Mouse (Mus musculus): Measurements from ENCODE around the gene Ldha. TPM values are rescaled to one million over a fixed set of nuclear protein-coding genes. Genes with fewer than 3 reads are reported as not detected.

Gene Ldha
- polyA plus RNA-seq, 1 experiment, result 165 TPM

GRCm38 (mm10) chr7:46845211-46845977, 4.1 kb downstream of the Ldha start:
- no peaks in the 10 kb centered on the region for H3K27me3 ChIP-seq (ENCODE audit: control insufficient read depth, insufficient read depth, low read length)
- peak overlapping the region; percentile 96 for H3K4me3 ChIP-seq (ENCODE audit: extremely low read depth, insufficient read depth, insufficient read length)
- H3K27ac ChIP-seq (ENCODE audit: insufficient read depth, low read length), result peak overlapping the region; percentile 97
- peaks cover 17% of the 10 kb centered on the region for H3K36me3 ChIP-seq (ENCODE audit: control insufficient read depth, insufficient read depth, low read length)
- H3K4me1 ChIP-seq (ENCODE audit: control insufficient read depth, insufficient read depth, insufficient read length), result no peaks in the 10 kb centered on the region; the same call in 1 of the 2 replicates
- WGBS, result 1% methylated on average over 51 of the region's 51 CpGs
- peak; percentile 97 for TF ChIP-seq POLR2A (IDR thresholded peaks at IDR 0.05; ENCODE audit: low read depth, low read length)
- TF ChIP-seq CTCF (IDR thresholded peaks at IDR 0.05; ENCODE audit: extremely low read depth, insufficient read depth, insufficient read length, insufficient replicate concordance), result no peak
- DNase-seq (ENCODE audit: low read depth in 1 of 2, low spot score in 2 of 2), result peak; percentile 77 to 92

- peaks cover 19% of the 10 kb centered on the region for H3K36me3 ChIP-seq (ENCODE audit: control insufficient read depth, insufficient read depth, low read length)
- no peaks in the 10 kb centered on the region; the same call in 1 of the 2 replicates for H3K4me1 ChIP-seq (ENCODE audit: control insufficient read depth, insufficient read depth, insufficient read length)
- no peaks in the 10 kb centered on the region for H3K27me3 ChIP-seq (ENCODE audit: control insufficient read depth, insufficient read depth, low read length)
- DNase-seq (ENCODE audit: low read depth in 1 of 2, low spot score in 2 of 2), result peak; percentile 17 to 41
- WGBS, result under 1% methylated on average over 36 of the region's 36 CpGs
- peak overlapping the region; percentile 97 for H3K27ac ChIP-seq (ENCODE audit: insufficient read depth, low read length)
- peak overlapping the region; percentile 96 for H3K4me3 ChIP-seq (ENCODE audit: extremely low read depth, insufficient read depth, insufficient read length)
- TF ChIP-seq POLR2A (IDR thresholded peaks at IDR 0.05; ENCODE audit: low read depth, low read length), result no peak
- TF ChIP-seq CTCF (IDR thresholded peaks at IDR 0.05; ENCODE audit: extremely low read depth, insufficient read depth, insufficient read length, insufficient replicate concordance), result no peak
These were observed 4.8 kb downstream of the Ldha start for GRCm38 (mm10) chr7:46845978-46846485.

- DNase-seq (ENCODE audit: low read depth in 1 of 2, low spot score in 2 of 2), result peak; percentile 48 to 54
- no peaks in the 10 kb centered on the region; the same call in 1 of the 2 replicates for H3K4me1 ChIP-seq (ENCODE audit: control insufficient read depth, insufficient read depth, insufficient read length)
- H3K27ac ChIP-seq (ENCODE audit: insufficient read depth, low read length), result peak overlapping the region; percentile 97
- WGBS, result 1% methylated on average over 28 of the region's 28 CpGs
- peaks cover 26% of the 10 kb centered on the region for H3K36me3 ChIP-seq (ENCODE audit: control insufficient read depth, insufficient read depth, low read length)
- H3K4me3 ChIP-seq (ENCODE audit: extremely low read depth, insufficient read depth, insufficient read length), result peak overlapping the region; percentile 96
- TF ChIP-seq CTCF (IDR thresholded peaks at IDR 0.05; ENCODE audit: extremely low read depth, insufficient read depth, insufficient read length, insufficient replicate concordance) (peak; percentile 28; the same call in 1 of the 2 replicates), POLR2A (IDR thresholded peaks at IDR 0.05; ENCODE audit: low read depth, low read length) (no peak)
- H3K27me3 ChIP-seq (ENCODE audit: control insufficient read depth, insufficient read depth, low read length), result no peaks in the 10 kb centered on the region
These were observed 5.4 kb downstream of the Ldha start for GRCm38 (mm10) chr7:46846486-46847244.

DNA sequence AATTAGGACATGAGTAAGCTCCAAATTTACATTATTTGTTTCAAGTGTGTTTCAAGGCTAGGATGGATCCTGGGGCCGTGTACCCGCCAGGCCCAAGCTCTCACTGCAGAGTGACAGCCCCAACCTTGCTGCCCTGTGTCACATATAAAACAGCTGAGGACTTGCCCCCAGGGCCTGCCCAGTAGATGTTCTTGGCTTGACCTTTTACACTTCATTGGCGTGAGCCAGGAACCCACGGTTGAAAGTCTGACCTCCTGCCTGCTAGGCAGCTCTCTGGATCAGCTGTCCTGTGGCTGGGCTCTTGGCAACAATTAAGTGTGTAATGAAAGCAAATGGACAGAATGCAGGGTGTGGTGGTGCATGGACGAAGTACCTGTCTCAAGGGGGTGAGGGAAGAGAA, 8.0 kb downstream of the Ldha start:
- H3K27me3 ChIP-seq (ENCODE audit: control insufficient read depth, insufficient read depth, low read length), result no peaks in the 10 kb centered on the region
- H3K4me1 ChIP-seq (ENCODE audit: control insufficient read depth, insufficient read depth, insufficient read length), result no peaks in the 10 kb centered on the region; the same call in 1 of the 2 replicates
- no peak overlapping the region for H3K4me3 ChIP-seq (ENCODE audit: extremely low read depth, insufficient read depth, insufficient read length)
- H3K36me3 ChIP-seq (ENCODE audit: control insufficient read depth, insufficient read depth, low read length), result peaks cover 48% of the 10 kb centered on the region
- TF ChIP-seq POLR2A (IDR thresholded peaks at IDR 0.05; ENCODE audit: low read depth, low read length), result no peak
- no peak for TF ChIP-seq CTCF (IDR thresholded peaks at IDR 0.05; ENCODE audit: extremely low read depth, insufficient read depth, insufficient read length, insufficient replicate concordance)
- H3K27ac ChIP-seq (ENCODE audit: insufficient read depth, low read length), result no peak overlapping the region
- DNase-seq (ENCODE audit: low read depth in 1 of 2, low spot score in 2 of 2), result no peak
- WGBS, result 91% methylated on average over 5 of the region's 5 CpGs

- no peak for DNase-seq (ENCODE audit: low read depth in 1 of 2, low spot score in 2 of 2)
- Histone ChIP-seq H3K27me3 (ENCODE audit: control insufficient read depth, insufficient read depth, low read length) (no peaks in the 10 kb centered on the region), H3K4me3 (ENCODE audit: extremely low read depth, insufficient read depth, insufficient read length) (no peak overlapping the region), H3K36me3 (ENCODE audit: control insufficient read depth, insufficient read depth, low read length) (peaks cover 54% of the 10 kb centered on the region), H3K4me1 (ENCODE audit: control insufficient read depth, insufficient read depth, insufficient read length) (no peaks in the 10 kb centered on the region; the same call in 1 of the 2 replicates), H3K27ac (ENCODE audit: insufficient read depth, low read length) (no peak overlapping the region)
- WGBS, result 88% methylated on average over 7 of the region's 7 CpGs
- TF ChIP-seq CTCF (IDR thresholded peaks at IDR 0.05; ENCODE audit: extremely low read depth, insufficient read depth, insufficient read length, insufficient replicate concordance), result no peak
- no peak for TF ChIP-seq POLR2A (IDR thresholded peaks at IDR 0.05; ENCODE audit: low read depth, low read length)
These were observed 9.8 kb downstream of the Ldha start for GRCm38 (mm10) chr7:46851026-46851425.

GRCm38 (mm10) chr7:46852666-46853065, 11.4 kb downstream of the Ldha start:
- Histone ChIP-seq H3K4me1 (ENCODE audit: control insufficient read depth, insufficient read depth, insufficient read length) (no peaks in the 10 kb centered on the region), H3K4me3 (ENCODE audit: extremely low read depth, insufficient read depth, insufficient read length) (no peak overlapping the region), H3K27me3 (ENCODE audit: control insufficient read depth, insufficient read depth, low read length) (no peaks in the 10 kb centered on the region), H3K27ac (ENCODE audit: insufficient read depth, low read length) (no peak overlapping the region), H3K36me3 (ENCODE audit: control insufficient read depth, insufficient read depth, low read length) (peaks cover 53% of the 10 kb centered on the region)
- 86% methylated on average over 1 of the region's 1 CpGs for WGBS
- TF ChIP-seq CTCF (IDR thresholded peaks at IDR 0.05; ENCODE audit: extremely low read depth, insufficient read depth, insufficient read length, insufficient replicate concordance) (no peak), POLR2A (IDR thresholded peaks at IDR 0.05; ENCODE audit: low read depth, low read length) (no peak)
- DNase-seq (ENCODE audit: low read depth in 1 of 2, low spot score in 2 of 2), result no peak

Measured in spleen, adult 2 months (tissue).